Mouse (Mus musculus) retina, postnatal 1 day (tissue): ENCODE results near the gene Galp.
"Not testable (repeated sequence)": the region's sequence is repeated elsewhere in the genome, so short reads cannot be mapped to it uniquely, and the experiment has no call there.

Experiments used
- DNase-seq: peaks from one replicate; pipeline ENCODE4 v3.0.0-alpha.2; 2012

The Galp gene

DNA sequence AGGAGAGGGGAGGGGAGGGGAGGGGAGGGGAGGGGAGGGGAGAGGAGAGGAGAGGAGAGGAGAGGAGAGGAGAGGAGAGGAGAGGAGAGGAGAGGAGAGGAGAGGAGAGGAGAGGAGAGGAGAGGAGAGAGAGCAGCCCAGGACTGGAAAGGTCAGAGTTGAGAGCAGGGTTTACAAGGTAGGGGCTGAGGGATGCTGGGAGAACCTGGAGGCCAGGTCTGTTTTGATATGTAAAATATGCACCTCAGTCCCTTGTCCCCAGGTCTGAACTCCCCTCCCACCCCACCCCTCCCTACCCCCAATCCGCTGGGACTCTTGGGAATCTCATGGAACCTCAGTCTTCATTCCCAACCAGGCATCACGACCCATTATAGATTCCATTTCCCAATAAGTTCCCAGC is 63.1 kb downstream of the Galp start:
- DNase-seq, result not testable (repeated sequence)

DNA sequence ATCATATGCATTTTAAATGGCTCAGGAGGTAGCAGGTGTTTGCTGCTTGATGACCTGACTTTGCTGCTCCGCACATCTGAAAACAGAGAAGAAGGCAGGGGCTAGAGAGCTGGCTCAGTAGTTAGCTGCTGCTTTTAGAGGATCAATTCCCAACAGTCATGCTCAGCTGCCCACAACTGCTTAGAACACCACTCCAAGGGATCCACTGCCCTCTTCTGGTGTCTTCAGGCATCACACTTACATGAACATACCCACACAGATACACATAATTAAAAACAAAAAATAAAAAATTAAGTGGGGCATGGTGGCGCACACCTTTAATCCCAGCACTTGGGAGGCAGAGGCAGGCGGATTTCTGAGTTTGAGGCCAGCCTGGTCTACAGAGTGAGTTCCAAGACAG is 65.2 kb downstream of the Galp start:
- DNase-seq, result no peak

DNA sequence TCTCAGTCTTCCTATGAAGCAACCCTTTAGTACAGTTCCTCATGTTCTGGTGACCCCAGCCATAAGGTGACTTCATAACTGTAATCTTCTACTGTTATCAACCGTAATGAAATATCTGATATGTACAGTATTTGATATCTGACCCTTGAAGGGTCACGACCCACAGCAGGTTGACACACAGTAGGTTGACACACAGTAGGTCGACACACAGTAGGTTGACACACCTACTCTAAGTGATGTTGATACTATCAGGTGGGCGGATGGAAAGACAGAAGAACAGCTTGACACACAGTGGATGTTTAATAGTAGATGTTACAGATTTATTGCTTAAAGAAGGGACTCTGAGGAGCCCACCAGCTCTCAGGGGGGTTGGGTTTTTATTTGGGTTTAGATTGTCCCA is 66.1 kb downstream of the Galp start:
- DNase-seq, result no peak

DNA sequence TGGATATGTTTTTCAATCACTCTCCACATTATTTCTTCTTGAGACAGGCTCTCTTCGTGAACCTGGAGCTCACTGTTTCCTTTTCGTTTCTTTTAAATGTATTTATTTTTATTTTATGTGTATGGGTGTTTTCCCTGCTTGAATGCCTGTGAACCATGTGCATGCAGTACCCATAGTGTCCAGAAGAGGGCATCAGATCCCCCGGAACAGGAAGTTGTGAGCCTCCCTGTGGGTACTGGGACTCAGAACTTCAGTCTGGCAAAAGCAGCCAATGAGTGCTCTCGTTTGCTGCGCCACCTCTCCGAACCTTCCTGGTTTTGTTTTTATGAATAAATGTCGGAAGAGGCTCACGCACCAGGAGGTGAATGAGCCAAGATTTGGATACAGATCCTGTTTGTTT is 68.8 kb downstream of the Galp start:
- DNase-seq, result peak; percentile 46
